Mouse (Mus musculus): ENCODE data around the gene Cib4. TPM values are rescaled to one million over a fixed set of nuclear protein-coding genes. Genes with fewer than 3 reads are reported as not detected.

Gene Cib4
- total and polyA plus RNA-seq, 3 experiments: 0.92 to 3.4 (median 2.4) TPM

GRCm38 (mm10) chr5:30574367-30574766, 28.7 kb upstream of the Cib4 start:
- peak; percentile 86 for DNase-seq

- no peak for DNase-seq
Observed at GRCm38 (mm10) chr5:30571820-30572219, 26.2 kb upstream of the Cib4 start.

GRCm38 (mm10) chr5:30568479-30568878, 22.8 kb upstream of the Cib4 start:
- DNase-seq: no peak

- no peak for DNase-seq
Observed at GRCm38 (mm10) chr5:30559986-30560493, 14.4 kb upstream of the Cib4 start.

GRCm38 (mm10) chr5:30559421-30559820, 13.8 kb upstream of the Cib4 start:
- no peak for DNase-seq

- DNase-seq: no peak
Observed at GRCm38 (mm10) chr5:30556284-30556683, 10.6 kb upstream of the Cib4 start.

GRCm38 (mm10) chr5:30554981-30555380, 9.3 kb upstream of the Cib4 start:
- DNase-seq: peak; percentile 83

GRCm38 (mm10) chr5:30553936-30554335, 8.3 kb upstream of the Cib4 start:
- DNase-seq: peak; percentile 83

- DNase-seq: peak; percentile 77
Observed at GRCm38 (mm10) chr5:30552006-30552405, 6.4 kb upstream of the Cib4 start.

- peak; percentile 95 for DNase-seq
Observed at GRCm38 (mm10) chr5:30551022-30551638, 5.5 kb upstream of the Cib4 start.

- DNase-seq: peak; percentile 91
Observed at GRCm38 (mm10) chr5:30550334-30551021, 4.8 kb upstream of the Cib4 start.

GRCm38 (mm10) chr5:30548681-30549080, 3.0 kb upstream of the Cib4 start:
- DNase-seq: no peak

- DNase-seq: peak; percentile 78
Observed at GRCm38 (mm10) chr5:30536051-30536570, 9.5 kb downstream of the Cib4 start.

- no peak for DNase-seq
Observed at GRCm38 (mm10) chr5:30534637-30535036, 11.0 kb downstream of the Cib4 start.

GRCm38 (mm10) chr5:30528906-30529305, 16.7 kb downstream of the Cib4 start:
- no peak for DNase-seq

- DNase-seq: no peak
Observed at GRCm38 (mm10) chr5:30527129-30527528, 18.5 kb downstream of the Cib4 start.

- no peak for DNase-seq
Observed at GRCm38 (mm10) chr5:30525920-30526836, 19.5 kb downstream of the Cib4 start.

GRCm38 (mm10) chr5:30524213-30524612, 21.4 kb downstream of the Cib4 start:
- no peak for DNase-seq

GRCm38 (mm10) chr5:30523131-30523530, 22.5 kb downstream of the Cib4 start:
- DNase-seq: no peak

GRCm38 (mm10) chr5:30522406-30522805, 23.2 kb downstream of the Cib4 start:
- no peak for DNase-seq

GRCm38 (mm10) chr5:30520214-30520732, 25.4 kb downstream of the Cib4 start:
- peak; percentile 64 for DNase-seq

- DNase-seq: no peak
Observed at GRCm38 (mm10) chr5:30519494-30519893, 26.1 kb downstream of the Cib4 start.
